Mouse (Mus musculus) heart, adult 2 months (tissue): ENCODE measurements around the gene Kctd17.

Experiments used
- CTCF ChIP-seq: fragments of 200-600 bp; IDR thresholded peaks from 2 replicates; pipeline ENCODE4 v1.8.1; 2022; ENCODE audit warnings: antibody characterized with exemption, mild to moderate bottlenecking, moderate library complexity
- EP300 ChIP-seq: fragments of 200-500 bp; IDR thresholded peaks from 2 replicates; pipeline ENCODE4 v1.6.1; 2011; ENCODE audit warnings: low read depth, low read length, control low read depth; ENCODE audit not compliant: insufficient read depth

GRCm38 (mm10) chr15:78462981-78463380 lies 34.6 kb downstream of the Kctd17 start:
- no peak for TF ChIP-seq EP300
- no peak for TF ChIP-seq CTCF
